Mouse (Mus musculus) neural tube, embryonic 14.5 days (tissue): ENCODE results near the gene Gm5615. TPM values are rescaled to one million over a fixed set of nuclear protein-coding genes. Genes with fewer than 3 reads are reported as not detected.

ENCODE experiments used
- ATAC-seq: fragments of 200-750 bp; cut with Nextera tagmentation; 2 replicates; pipeline ENCODE4 v1.8.0; 2017; ENCODE audit warnings: low read depth, mild to moderate bottlenecking, moderate TSS enrichment, moderate library complexity
- H3K27ac ChIP-seq: fragments of 300-500 bp; sonication (generic); 2 replicates; pipeline ENCODE4 v1.5.1; 2014; ENCODE audit warnings: low read depth, mild to moderate bottlenecking, control low read depth, low read length, moderate library complexity, mixed read lengths
- H3K27me3 ChIP-seq: fragments of 300-500 bp; sonication (generic); 2 replicates; pipeline ENCODE4 v1.6.1; 2014; ENCODE audit warnings: low read length; ENCODE audit not compliant: control insufficient read depth, insufficient read depth
- H3K36me3 ChIP-seq: fragments of 300-500 bp; sonication (generic); 2 replicates; pipeline ENCODE4 v1.6.1; 2014; ENCODE audit warnings: low read length, mixed read lengths; ENCODE audit not compliant: control insufficient read depth, insufficient read depth
- H3K4me1 ChIP-seq: fragments of 300-500 bp; sonication (generic); 2 replicates; pipeline ENCODE4 v1.6.1; 2014; ENCODE audit warnings: low read length; ENCODE audit not compliant: control insufficient read depth, insufficient read depth
- H3K4me2 ChIP-seq: fragments of 300-500 bp; sonication (generic); 2 replicates; pipeline ENCODE4 v1.6.1; 2014; ENCODE audit warnings: mild to moderate bottlenecking, low read depth, low read length, control low read depth
- H3K4me3 ChIP-seq: fragments of 300-500 bp; sonication (generic); 2 replicates; pipeline ENCODE4 v1.5.1; 2014; ENCODE audit warnings: low read depth, low read length, control low read depth, mixed read lengths
- H3K9ac ChIP-seq: fragments of 300-500 bp; sonication (generic); replicated peaks from 2 replicates; pipeline ENCODE4 v1.6.1; 2014; ENCODE audit warnings: low read depth, mild to moderate bottlenecking, control low read depth, low read length, mixed read lengths
- H3K9me3 ChIP-seq: fragments of 300-500 bp; sonication (generic); 2 replicates; pipeline ENCODE4 v1.6.1; 2016; ENCODE audit warnings: low read length; ENCODE audit not compliant: control insufficient read depth
- WGBS: fragments of 180-500 bp; shearing (Covaris S2); extraction: QIAGEN DNeasy Blood & Tissue Kit; methylation state at CpG from one replicate; pipeline ENCODE4 v1.1.7; 2014; 5-methylcytosine and 5-hydroxymethylcytosine counted together
- polyA plus RNA-seq: library from polyadenylated mRNA; unstranded; fragments of >200 nt; fragmentation: Nextera tagmentation; extraction: Ambion mirVana; gene quantifications from 2 replicates; pipeline ENCODE4 v1.2.1, GENCODE M21; 2014

Gene Gm5615
- polyA plus RNA-seq = not detected in 2 replicates

DNA sequence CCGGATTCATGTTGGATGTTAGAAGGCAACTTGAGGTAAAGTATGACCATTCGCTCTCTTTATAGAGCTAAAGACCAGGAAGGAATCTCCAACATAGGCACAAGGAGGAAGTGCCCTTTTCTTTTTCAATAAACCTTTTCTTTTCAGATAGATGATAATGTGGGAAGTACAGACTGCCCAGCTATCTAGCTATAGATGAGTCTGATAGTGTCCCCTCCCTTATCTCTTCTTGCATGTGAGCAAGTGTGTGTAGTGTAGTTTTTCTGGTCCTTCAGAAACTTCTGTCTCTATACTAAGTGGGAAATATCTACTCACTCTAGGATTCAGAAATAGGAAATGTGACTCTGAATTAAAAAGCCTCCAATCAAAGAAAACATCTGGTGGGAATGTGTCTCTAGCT is at the start of gene Gm5615:
Gene Gm5615, minus strand, starts transcription at position 101 of the 400 bp plus-strand sequence.
- no peak for ATAC-seq
- Histone ChIP-seq H3K4me2 (no peak within 1 kb of the TSS), H3K27ac (no peak within 1 kb of the TSS), H3K4me3 (no peak within 1 kb of the TSS), H3K9ac (no peak within 1 kb of the TSS), H3K36me3 (no peaks in the 10 kb centered on the region), H3K9me3 (no peaks in the 10 kb centered on the region; the same call in 1 of the 2 replicates), H3K4me1 (no peaks in the 10 kb centered on the region), H3K27me3 (no peaks in the 10 kb centered on the region)
- WGBS = 88% methylated on average over 2 of the region's 2 CpGs

DNA sequence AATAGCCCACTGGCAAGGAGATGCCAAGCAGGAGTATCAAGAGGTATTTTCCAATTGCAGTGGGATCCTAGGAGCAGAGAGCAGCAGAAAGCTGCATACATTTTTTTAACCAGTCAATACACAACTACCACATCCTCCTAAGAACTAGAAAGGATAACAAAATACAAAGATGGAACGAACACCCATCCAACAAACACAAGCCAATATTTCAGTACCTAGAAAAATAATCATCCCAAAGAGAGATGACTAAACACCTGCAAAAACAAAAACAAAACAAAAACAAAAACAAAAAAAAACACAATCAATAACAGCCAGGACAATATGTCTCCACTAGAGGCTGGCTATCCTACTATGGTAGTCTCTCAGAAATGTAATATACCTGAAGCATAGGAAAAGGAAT is 40.8 kb upstream of the Gm5615 start, which contains the start of gene Gm17689:
Gene Gm17689, minus strand, starts transcription at position 101 of the 400 bp plus-strand sequence.
- H3K27me3 ChIP-seq = no peaks in the 10 kb centered on the region
- H3K4me2 ChIP-seq = no peak within 1 kb of the TSS
- 76% methylated on average over 1 of the region's 1 CpGs for WGBS
- H3K9me3 ChIP-seq = no peaks in the 10 kb centered on the region
- no peak within 1 kb of the TSS for H3K9ac ChIP-seq
- H3K4me3 ChIP-seq = no peak within 1 kb of the TSS
- H3K27ac ChIP-seq = no peak within 1 kb of the TSS
- no peaks in the 10 kb centered on the region for H3K4me1 ChIP-seq
- no peaks in the 10 kb centered on the region for H3K36me3 ChIP-seq
- ATAC-seq = no peak

DNA sequence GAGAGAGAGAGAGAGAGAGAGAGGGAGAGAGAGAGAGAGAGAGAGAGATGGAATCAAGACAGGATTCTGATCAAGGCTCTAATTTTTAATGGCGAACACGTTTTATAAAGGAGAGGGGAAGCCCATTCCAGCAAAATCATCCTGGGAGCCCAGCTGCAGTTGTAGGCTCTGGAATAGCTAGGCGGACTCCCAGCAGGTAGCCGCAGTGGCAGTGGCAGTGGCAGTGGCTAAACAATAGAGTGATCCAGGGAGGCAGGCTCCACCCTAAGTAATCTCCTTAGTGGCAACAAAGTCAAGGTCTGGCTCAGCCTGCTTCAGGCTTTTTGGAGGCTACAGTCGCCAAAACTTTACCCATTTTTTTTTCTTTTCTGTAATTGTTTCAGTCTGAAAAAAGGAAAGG is 37.6 kb downstream of the Gm5615 start:
- WGBS = 84% methylated on average over 5 of the region's 5 CpGs
- no peak for ATAC-seq
- Histone ChIP-seq H3K9me3 (no peaks in the 10 kb centered on the region; the same call in 1 of the 2 replicates), H3K9ac (no peak overlapping the region), H3K27me3 (no peaks in the 10 kb centered on the region), H3K36me3 (no peaks in the 10 kb centered on the region), H3K27ac (no peak overlapping the region), H3K4me1 (no peaks in the 10 kb centered on the region), H3K4me3 (no peak overlapping the region), H3K4me2 (no peak overlapping the region)

DNA sequence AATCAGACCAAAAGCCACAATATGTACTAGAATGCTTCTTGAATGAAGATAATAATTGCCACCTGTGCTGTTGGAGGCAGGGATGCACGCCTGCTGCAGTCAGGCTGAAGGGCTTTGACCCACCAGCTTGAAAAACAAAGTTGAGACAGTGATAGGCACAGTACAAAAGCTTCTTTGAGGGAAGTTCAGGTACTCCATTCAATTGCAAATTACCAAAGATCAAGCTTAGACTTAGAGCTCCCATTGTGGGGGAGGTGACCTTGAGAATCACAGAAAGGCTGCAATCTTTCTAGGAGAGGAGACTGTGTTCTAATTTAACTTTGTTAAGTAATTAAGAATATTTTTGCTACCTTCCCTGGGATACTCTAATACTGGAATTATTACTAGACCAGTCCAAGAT is 45.9 kb downstream of the Gm5615 start:
- Histone ChIP-seq H3K27me3 (no peaks in the 10 kb centered on the region), H3K4me2 (no peak overlapping the region), H3K4me1 (no peaks in the 10 kb centered on the region), H3K9ac (no peak overlapping the region), H3K36me3 (no peaks in the 10 kb centered on the region), H3K9me3 (no peaks in the 10 kb centered on the region), H3K4me3 (no peak overlapping the region), H3K27ac (no peak overlapping the region)
- ATAC-seq = no peak
- 59% methylated on average over 1 of the region's 1 CpGs for WGBS

DNA sequence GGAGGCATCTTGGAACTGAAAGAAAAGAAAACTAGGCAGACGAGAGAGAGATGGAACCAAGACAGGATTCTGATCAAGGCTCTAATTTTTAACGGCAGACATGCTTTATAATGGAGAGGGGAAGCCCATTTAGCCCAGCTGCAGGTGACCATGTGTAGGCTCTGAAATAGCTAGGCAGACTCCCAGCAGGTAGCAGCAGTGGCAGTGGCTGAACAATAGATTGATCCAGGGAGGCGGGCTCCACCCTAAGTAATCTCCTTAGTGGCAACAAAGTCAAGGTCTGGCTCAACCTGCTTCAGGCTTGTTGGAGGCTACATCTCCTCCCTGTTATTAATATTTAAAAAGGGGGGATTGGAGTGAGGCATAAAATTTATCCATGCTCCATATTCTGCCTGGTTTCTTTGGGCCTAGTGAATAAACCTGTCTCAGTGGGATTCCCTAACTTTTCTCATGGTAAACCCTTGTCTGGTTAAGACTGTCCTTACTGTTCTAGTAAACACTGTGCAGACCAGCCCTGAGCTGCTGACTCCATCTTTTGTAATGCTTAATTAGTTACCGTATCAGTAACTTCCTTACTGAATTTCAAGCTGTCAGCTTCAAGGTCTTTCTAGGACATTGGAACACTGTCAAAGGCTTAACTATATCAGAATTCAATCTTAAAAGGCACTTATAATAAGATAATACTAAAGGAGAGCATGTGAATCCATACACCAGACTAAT is 47.1 kb downstream of the Gm5615 start:
- Histone ChIP-seq H3K27me3 (no peaks in the 10 kb centered on the region), H3K4me1 (no peaks in the 10 kb centered on the region), H3K4me2 (no peak overlapping the region), H3K36me3 (no peaks in the 10 kb centered on the region), H3K9me3 (no peaks in the 10 kb centered on the region), H3K9ac (no peak overlapping the region), H3K4me3 (no peak overlapping the region), H3K27ac (no peak overlapping the region)
- WGBS = 90% methylated on average over 4 of the region's 4 CpGs
- no peak for ATAC-seq

Other genes with a start within 250 kb of the Gm5615 start
- gene Gm7257, start 110.1 kb downstream of the Gm5615 start, polyA plus RNA-seq = not detected in 2 replicates
- not detected in 2 replicates for gene Gm9513, start 66.3 kb downstream of the Gm5615 start, polyA plus RNA-seq
- not detected in 2 replicates for gene Gm17689, start 40.7 kb upstream of the Gm5615 start, polyA plus RNA-seq
- gene A630095E13Rik, start 101.4 kb upstream of the Gm5615 start, polyA plus RNA-seq = not detected in 2 replicates
- not detected in 2 replicates for gene Acrv1, start 151.3 kb upstream of the Gm5615 start, polyA plus RNA-seq
- gene Chek1, start 185.1 kb upstream of the Gm5615 start, polyA plus RNA-seq = 5.4 and 6.2 TPM in 2 replicates
- gene Stt3a, start 225.7 kb upstream of the Gm5615 start, polyA plus RNA-seq = 64.4 and 81.0 TPM in 2 replicates